Mouse (Mus musculus) left cerebral cortex, postnatal 10 days (tissue): ENCODE measurements around the gene Gm813. TPM values are rescaled to one million over a fixed set of nuclear protein-coding genes. Genes with fewer than 3 reads are reported as not detected.

Source experiments
- DNase-seq, 2 experiments: peaks; one replicate each; pipeline ENCODE4 v3.0.0; 2021 to 2022; ENCODE audit warnings: low spot score in 2 of 2, mixed read lengths in 1 of 2; ENCODE audit errors: extremely low spot score in 1 of 2
- intact Hi-C: fragments of 180-260 bp; cut with DNase I; formaldehyde crosslinking; loops from one replicate; pipeline ENCODE4 v1.15.1; 2025
- total RNA-seq, 2 experiments: library from RNA; stranded (reverse); gene quantifications; 2 replicates each; pipeline ENCODE4 v1.2.3; 2021

Gm813 gene
- total RNA-seq, 2 experiments from 2014 or later, result not detected

GRCm38 (mm10) chr16:58622377-58622776 is 5.6 kb upstream of the Gm813 start:
- DNase-seq, result no peak
- intact Hi-C loops, result no loop called here

- intact Hi-C loops, result no loop called here
- no peak for DNase-seq
Observed at GRCm38 (mm10) chr16:58617346-58617745, 568 bp upstream of the Gm813 start.

GRCm38 (mm10) chr16:58612969-58613368 is 3.8 kb downstream of the Gm813 start:
- intact Hi-C loops, result no loop called here

GRCm38 (mm10) chr16:58607101-58607500 is 9.7 kb downstream of the Gm813 start:
- intact Hi-C loops, result no loop called here

More at GRCm38 (mm10) chr16:58612969-58613368, 3.8 kb downstream of the Gm813 start:
- DNase-seq, result no peak

GRCm38 (mm10) chr16:58604680-58605079 is 12.1 kb downstream of the Gm813 start:
- intact Hi-C loops, result no loop called here

More at GRCm38 (mm10) chr16:58607101-58607500, 9.7 kb downstream of the Gm813 start:
- no peak for DNase-seq

GRCm38 (mm10) chr16:58603831-58604230 is 12.9 kb downstream of the Gm813 start:
- intact Hi-C loops, result no loop called here
- DNase-seq, result no peak

More at GRCm38 (mm10) chr16:58604680-58605079, 12.1 kb downstream of the Gm813 start:
- no peak for DNase-seq

GRCm38 (mm10) chr16:58600846-58601245 is 15.9 kb downstream of the Gm813 start:
- intact Hi-C loops, result no loop called here
- DNase-seq, result no peak

GRCm38 (mm10) chr16:58591299-58591698 is 25.5 kb downstream of the Gm813 start:
- intact Hi-C loops, result no loop called here

GRCm38 (mm10) chr16:58589444-58589843 is 27.3 kb downstream of the Gm813 start:
- DNase-seq, result no peak
- intact Hi-C loops, result no loop called here

More at GRCm38 (mm10) chr16:58591299-58591698, 25.5 kb downstream of the Gm813 start:
- DNase-seq, result no peak

- no peak for DNase-seq
- intact Hi-C loops, result no loop called here
Observed at GRCm38 (mm10) chr16:58573949-58574722, 42.6 kb downstream of the Gm813 start.

- no peak for DNase-seq
- intact Hi-C loops, result no loop called here
Observed at GRCm38 (mm10) chr16:58570694-58571264, 46.0 kb downstream of the Gm813 start.

Other genes starting within 250 kb of the Gm813 start
- gene Dcbld2, start 208.5 kb downstream of the Gm813 start, total RNA-seq, result 10 to 100 TPM; 36.4 to 36.7 TPM
- 10 to 100 TPM; 20.6 to 22.1 TPM for gene St3gal6, start 92.7 kb downstream of the Gm813 start, total RNA-seq
- not detected for gene E330017A01Rik, start 21.8 kb upstream of the Gm813 start, total RNA-seq
- 10 to 100 TPM; 27.7 to 28.9 TPM for gene Cpox, start 53.3 kb upstream of the Gm813 start, total RNA-seq
- not detected for gene Gpr15, start 102.1 kb upstream of the Gm813 start, total RNA-seq
- gene Cldnd1, start 110.9 kb upstream of the Gm813 start, total RNA-seq, result 100 to 1,000 TPM; 119 to 122 TPM
- gene Olfr172, start 146.2 kb upstream of the Gm813 start, total RNA-seq, result not detected
- not detected for gene Olfr173, start 183.3 kb upstream of the Gm813 start, total RNA-seq
- not detected for gene Olfr175-ps1, start 209.8 kb upstream of the Gm813 start, total RNA-seq